In genomic region chr16:20312272-20312671, GRCm38 (mm10) we compare ENCODE assay signal across 23 mouse cellular contexts. TPM values are rescaled to one million over a fixed set of nuclear protein-coding genes. Genes with fewer than 3 reads are reported as not detected.
"Had no signal": no experiment of that assay in that cellular context is flagged by ENCODE, and none has a peak within 500 bp of the region (broad histone marks: within the 10 kb centered on the region; RNA-seq: fewer than 3 reads in every experiment).

No protein-coding gene starts in this region.

- H3K27ac ChIP-seq: limb, embryonic 12.5 days; limb, embryonic 15.5 days; liver, embryonic 14.5 days; macrophage; midbrain, embryonic 12.5 days; midbrain, embryonic 15.5 days; neural tube, embryonic 12.5 days; neural tube, embryonic 15.5 days had no signal

- H3K9me3 ChIP-seq: limb, embryonic 12.5 days; limb, embryonic 15.5 days; midbrain, embryonic 12.5 days; midbrain, embryonic 15.5 days; neural tube, embryonic 12.5 days; neural tube, embryonic 15.5 days had no signal

- H3K4me1 ChIP-seq: limb, embryonic 12.5 days; limb, embryonic 15.5 days; midbrain, embryonic 12.5 days; midbrain, embryonic 15.5 days; neural tube, embryonic 12.5 days; neural tube, embryonic 15.5 days had no signal

- H3K27me3 ChIP-seq: limb, embryonic 12.5 days; limb, embryonic 15.5 days; midbrain, embryonic 12.5 days; midbrain, embryonic 15.5 days; neural tube, embryonic 12.5 days; neural tube, embryonic 15.5 days had no signal

- H3K4me3 ChIP-seq: limb, embryonic 12.5 days; limb, embryonic 15.5 days; midbrain, embryonic 12.5 days; midbrain, embryonic 15.5 days; neural tube, embryonic 12.5 days; neural tube, embryonic 15.5 days had no signal

- DNase-seq: kidney, postnatal 10 days; kidney, postnatal 36 days; left cerebral cortex, postnatal 4 days; liver, postnatal 0 days; lung, embryonic 14.5 days; right cerebral cortex, adult 18-20 months; right cerebral cortex, postnatal 14 days; right cerebral cortex, postnatal 4 days; thymus, adult 2 months; thymus, postnatal 14 days; thymus, postnatal 4 days had no signal

- ATAC-seq: liver, postnatal 0 days; lung, postnatal 0 days; midbrain, embryonic 15.5 days had no signal

- H3K9ac ChIP-seq: limb, embryonic 12.5 days; limb, embryonic 15.5 days; liver, embryonic 14.5 days; liver, postnatal 0 days; lung, embryonic 14.5 days; midbrain, embryonic 12.5 days; midbrain, embryonic 15.5 days; neural tube, embryonic 12.5 days; neural tube, embryonic 15.5 days had no signal

- H3K4me2 ChIP-seq: limb, embryonic 12.5 days; limb, embryonic 15.5 days; liver, embryonic 11.5 days; lung, embryonic 14.5 days; midbrain, embryonic 12.5 days; midbrain, embryonic 15.5 days; neural tube, embryonic 12.5 days; neural tube, embryonic 15.5 days had no signal

- H3K36me3 ChIP-seq: limb, embryonic 12.5 days; limb, embryonic 15.5 days; midbrain, embryonic 12.5 days; midbrain, embryonic 15.5 days; neural tube, embryonic 12.5 days; neural tube, embryonic 15.5 days had no signal

RNA-seq across cellular contexts. Expression of gene Cyp2ab1, which starts 12.9 kb away (rescaled TPM):
- polyA plus RNA-seq: kidney, embryonic 14.5 days; limb, embryonic 12.5 days; liver, embryonic 11.5 days; liver, embryonic 14.5 days; liver, postnatal 0 days; lung, embryonic 14.5 days; midbrain, embryonic 12.5 days; midbrain, embryonic 15.5 days; neural tube, embryonic 12.5 days; neural tube, embryonic 15.5 days; stomach, embryonic 14.5 days had no signal
